Mouse (Mus musculus) myocyte (in vitro differentiated cells): Measurements from ENCODE around the gene Lama2.

ENCODE experiments used
- MAX ChIP-seq: IDR thresholded peaks from one replicate; pipeline ENCODE4 v1.6.1; 2011; ENCODE audit warnings: low read depth, mild to moderate bottlenecking, control low read depth
- MYOG ChIP-seq, 3 experiments: IDR thresholded peaks; one replicate each; pipeline ENCODE4 v1.6.1; 2011; ENCODE audit warnings: control low read depth in 2 of 3, low read depth in 2 of 3, mild to moderate bottlenecking in 2 of 3; ENCODE audit not compliant: insufficient read length in 2 of 3, control insufficient read depth in 1 of 3, insufficient read depth in 1 of 3
- TCF12 ChIP-seq: IDR thresholded peaks from one replicate; pipeline ENCODE4 v1.6.1; 2011; ENCODE audit warnings: mild to moderate bottlenecking, control low read depth; ENCODE audit not compliant: poor library complexity, insufficient read depth, severe bottlenecking
- TCF3 ChIP-seq: IDR thresholded peaks from one replicate; pipeline ENCODE4 v1.6.1; 2011; ENCODE audit warnings: low read depth, control low read depth; ENCODE audit not compliant: insufficient read length
- USF1 ChIP-seq: IDR thresholded peaks from one replicate; pipeline ENCODE4 v1.6.1; 2011; ENCODE audit warnings: low read depth, mild to moderate bottlenecking, control low read depth, moderate library complexity

DNA sequence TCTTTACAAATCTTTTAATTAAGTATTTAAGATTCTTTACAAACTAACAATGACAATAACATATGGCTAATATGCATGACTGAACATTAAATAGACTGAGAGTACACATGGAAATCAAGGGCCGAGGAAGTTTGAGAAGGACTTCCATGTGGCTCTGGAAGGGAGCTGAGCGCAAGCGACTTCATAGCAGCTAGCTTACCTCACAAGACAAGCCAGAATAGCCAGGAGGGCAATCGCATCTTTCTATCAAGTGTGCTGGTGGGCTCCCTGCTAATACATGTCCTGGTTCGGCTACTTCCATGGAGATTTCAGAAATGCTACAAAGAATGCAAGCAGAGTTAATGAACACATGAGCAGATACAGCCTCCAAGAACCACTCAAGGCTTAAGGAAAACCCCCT is 435.4 kb downstream of the Lama2 start:
- TF ChIP-seq MYOG (IDR thresholded peaks at IDR 0.05; ENCODE audit: control insufficient read depth in 1 of 3, insufficient read depth in 1 of 3, insufficient read length in 2 of 3, low read depth in 2 of 3), result no peak
- TF ChIP-seq TCF3, result no peak
- no peak for TF ChIP-seq TCF12
- no peak for TF ChIP-seq MAX
- no peak for TF ChIP-seq USF1
